Mouse (Mus musculus) megakaryocyte-erythroid progenitor cell, adult 5 weeks (primary cell): ENCODE measurements around the gene Cnga3. TPM values are rescaled to one million over a fixed set of nuclear protein-coding genes. Genes with fewer than 3 reads are reported as not detected.

ENCODE experiments used
- polyA plus RNA-seq: library from polyadenylated mRNA; stranded (reverse); fragments of >175 nt; gene quantifications from 2 replicates; pipeline ENCODE4 v1.2.3, GENCODE M21; 2012

Gene Cnga3
- not detected in 2 replicates for polyA plus RNA-seq

GRCm38 (mm10) chr1:37214144-37214543 lies at the start of gene Cnga3:
TSS of gene Cnga3 (plus strand) at chr1:37214434.

GRCm38 (mm10) chr1:37299540-37300491 lies 85.6 kb downstream of the Cnga3 start, which contains the start of gene Inpp4a:
TSS of gene Inpp4a (plus strand) at chr1:37299865.

Other genes starting within 250 kb of the Cnga3 start
- not detected in 2 replicates for gene Vwa3b, start 187.8 kb upstream of the Cnga3 start, polyA plus RNA-seq
- gene Inpp4a, start 85.4 kb downstream of the Cnga3 start, polyA plus RNA-seq: 17.2 and 20.8 TPM in 2 replicates
- gene Coa5, start 215.7 kb downstream of the Cnga3 start, polyA plus RNA-seq: 12.1 and 15.5 TPM in 2 replicates
- gene Unc50, start 215.7 kb downstream of the Cnga3 start, polyA plus RNA-seq: 28.5 and 29.1 TPM in 2 replicates